Mouse (Mus musculus): ENCODE measurements at regions not wholly inside any gene's neighbourhood (a gene's known extent, or its start where the extent isn't known, plus 50 kb on each side); places are given as distances from the start of the nearest gene placed in this dataset.

GRCm38 (mm10) chr2:114968651-114969050 is 313.9 kb upstream of the Dph6 start:
- DNase-seq (ENCODE audit: low read depth, low spot score), result no peak

DNA sequence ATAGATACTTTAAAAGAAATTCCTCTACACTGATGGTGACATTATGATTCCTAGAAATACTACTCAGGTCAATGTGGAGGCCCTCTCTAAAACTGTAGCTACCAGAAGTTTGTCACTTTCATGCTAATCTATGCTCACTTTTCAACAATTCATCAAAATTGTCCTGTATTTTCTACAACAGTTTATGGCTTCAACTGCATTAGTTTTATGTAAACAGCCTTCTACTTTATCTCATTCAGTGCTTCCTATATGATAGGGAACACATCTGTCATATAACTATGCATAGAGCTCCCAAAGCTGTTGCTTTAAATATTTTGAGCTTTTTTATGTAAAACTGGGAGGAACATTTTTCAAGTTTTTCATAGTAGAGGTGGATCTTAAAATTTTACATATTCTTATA is 338.7 kb upstream of the Dph6 start:
- no peak for DNase-seq (ENCODE audit: low read depth, low spot score)

- DNase-seq (ENCODE audit: low read depth, low spot score), result no peak
Observed at GRCm38 (mm10) chr2:114993882-114994281, 339.1 kb upstream of the Dph6 start.

- DNase-seq (ENCODE audit: low read depth, low spot score), result no peak
Observed at GRCm38 (mm10) chr2:114994691-114995347, 340.1 kb upstream of the Dph6 start.

GRCm38 (mm10) chr2:115013916-115014315 is 359.2 kb upstream of the Dph6 start:
- no peak for DNase-seq (ENCODE audit: low read depth, low spot score)

DNA sequence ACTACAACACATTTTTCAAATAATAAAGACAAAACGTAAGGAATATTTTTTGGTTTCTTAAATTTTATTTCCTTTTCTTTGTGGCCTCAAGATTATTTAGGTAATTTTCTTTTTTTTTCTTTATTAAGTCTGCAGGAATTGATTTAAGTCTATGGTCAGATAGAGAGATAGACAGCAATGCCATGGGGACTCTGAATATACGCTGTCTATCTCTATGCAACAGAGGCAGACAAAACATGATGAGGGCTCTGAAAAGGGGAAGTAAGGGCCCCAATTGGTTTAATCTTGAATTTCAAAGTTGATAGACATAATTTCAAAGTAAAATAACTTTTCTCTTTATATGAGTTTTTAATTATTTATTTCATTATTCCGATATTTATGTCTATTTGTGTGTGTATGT is 372.0 kb upstream of the Dph6 start:
- DNase-seq (ENCODE audit: low read depth, low spot score), result no peak

GRCm38 (mm10) chr2:115031134-115031533 is 376.4 kb upstream of the Dph6 start:
- DNase-seq (ENCODE audit: low read depth, low spot score), result no peak

- DNase-seq (ENCODE audit: low read depth, low spot score), result no peak
Observed at GRCm38 (mm10) chr2:115036205-115036604, 381.4 kb upstream of the Dph6 start.

DNA sequence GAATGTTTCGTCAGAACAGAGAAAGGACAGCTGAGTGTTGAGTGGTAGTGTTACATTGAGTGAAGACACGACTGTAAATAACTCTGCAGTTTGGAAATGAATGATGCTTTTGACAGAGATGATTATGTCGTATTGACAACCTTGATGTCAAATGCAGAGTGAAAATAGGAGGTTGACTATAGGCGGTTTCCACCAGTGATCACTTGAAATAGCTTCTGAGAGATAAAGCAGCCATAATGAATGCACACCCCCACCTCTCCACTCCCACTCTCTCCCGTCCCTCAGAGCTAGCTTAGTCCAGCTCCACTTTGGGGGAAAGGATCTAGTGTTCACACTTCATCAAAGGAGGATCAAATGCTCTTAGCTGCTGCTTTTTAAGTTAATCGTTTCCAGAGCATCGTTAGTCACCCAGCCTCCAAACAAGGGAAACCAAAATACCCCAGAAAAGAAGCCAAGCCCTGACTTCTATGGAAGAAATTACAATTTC is 387.6 kb upstream of the Dph6 start:
- no peak for DNase-seq (ENCODE audit: low read depth, low spot score)

DNA sequence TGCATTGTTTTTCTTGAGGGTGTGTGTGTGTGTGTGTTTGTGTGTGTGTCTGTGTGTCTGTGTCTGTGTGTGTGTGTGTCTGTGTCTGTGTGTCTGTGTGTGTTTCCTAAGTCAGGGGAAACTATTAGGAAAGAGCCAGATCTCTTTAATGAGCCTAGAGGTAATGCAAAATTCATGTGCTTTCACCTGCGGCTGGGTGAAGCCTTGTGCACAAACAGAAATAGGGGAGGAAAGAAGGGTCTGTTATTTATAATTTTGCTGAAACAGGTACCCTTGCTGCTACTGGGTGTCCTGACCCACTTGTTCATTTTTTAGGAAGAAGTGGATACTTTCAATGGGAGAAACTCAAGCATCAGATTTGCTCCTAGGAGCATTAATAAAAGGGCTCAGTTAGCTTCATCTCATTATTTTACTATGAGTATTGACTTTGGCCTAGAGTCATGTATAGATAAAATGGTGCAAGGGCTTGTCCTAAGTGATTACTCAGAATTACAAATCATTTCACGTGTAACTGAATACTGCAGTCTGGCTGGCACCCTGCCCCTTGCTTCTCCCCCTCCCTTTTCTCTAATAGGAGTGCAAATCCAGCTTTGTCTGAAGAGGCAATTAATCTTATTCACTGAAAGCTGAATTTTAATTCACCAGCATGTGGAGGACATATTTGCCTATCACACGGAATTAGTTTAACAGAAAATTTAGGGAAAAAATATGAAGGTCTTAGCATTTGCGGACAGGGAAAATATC is 401.7 kb upstream of the Dph6 start:
- DNase-seq (ENCODE audit: low read depth, low spot score), result no peak

DNA sequence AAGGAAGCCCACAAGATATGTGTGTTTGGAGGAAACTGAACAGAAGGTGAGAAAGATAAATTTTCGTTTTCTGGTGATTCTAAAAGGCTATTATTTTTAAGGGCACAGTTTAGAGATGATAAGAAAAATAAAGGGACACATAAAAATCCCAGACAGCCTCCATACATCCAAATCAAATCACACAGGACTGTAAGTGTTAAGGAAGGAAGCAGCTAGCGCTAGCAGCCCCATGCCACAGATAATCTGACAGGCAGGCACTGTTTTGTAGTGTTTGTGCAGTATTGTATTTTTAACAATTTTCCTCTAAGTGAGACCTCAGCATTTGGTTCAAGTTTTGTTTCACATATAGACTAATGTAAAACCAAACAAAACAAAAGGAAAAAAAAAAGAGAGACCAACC is 402.4 kb upstream of the Dph6 start:
- DNase-seq (ENCODE audit: low read depth, low spot score), result no peak

- DNase-seq (ENCODE audit: low read depth, low spot score), result no peak
Observed at GRCm38 (mm10) chr2:115067489-115068163, 412.9 kb upstream of the Dph6 start.

- no peak for DNase-seq (ENCODE audit: low read depth, low spot score)
Observed at GRCm38 (mm10) chr2:115069704-115070103, 414.9 kb upstream of the Dph6 start.

GRCm38 (mm10) chr2:115070123-115070522 is 415.4 kb upstream of the Dph6 start:
- DNase-seq (ENCODE audit: low read depth, low spot score), result no peak

DNA sequence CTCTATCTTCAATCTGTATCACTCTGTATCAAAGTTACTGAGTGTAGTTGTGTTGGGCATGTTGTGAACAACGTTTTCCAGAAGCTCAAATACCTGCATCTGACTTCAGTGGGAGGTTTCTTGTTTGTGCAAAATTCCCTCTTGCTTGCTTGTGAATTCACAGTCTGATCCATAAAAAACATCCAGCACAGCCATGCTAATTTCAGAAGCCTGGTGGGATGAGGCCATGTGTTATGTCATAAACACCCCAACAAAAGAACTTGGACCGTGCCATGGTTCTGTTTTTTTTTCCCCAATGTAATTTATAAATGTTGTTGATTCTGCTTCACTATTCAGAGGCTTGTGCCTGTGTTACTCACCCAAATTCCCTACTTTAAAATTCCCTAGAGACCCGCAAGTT is 415.9 kb upstream of the Dph6 start:
- DNase-seq (ENCODE audit: low read depth, low spot score), result no peak

- no peak for DNase-seq (ENCODE audit: low read depth, low spot score)
Observed at GRCm38 (mm10) chr2:115081563-115082291, 427.0 kb upstream of the Dph6 start.

DNA sequence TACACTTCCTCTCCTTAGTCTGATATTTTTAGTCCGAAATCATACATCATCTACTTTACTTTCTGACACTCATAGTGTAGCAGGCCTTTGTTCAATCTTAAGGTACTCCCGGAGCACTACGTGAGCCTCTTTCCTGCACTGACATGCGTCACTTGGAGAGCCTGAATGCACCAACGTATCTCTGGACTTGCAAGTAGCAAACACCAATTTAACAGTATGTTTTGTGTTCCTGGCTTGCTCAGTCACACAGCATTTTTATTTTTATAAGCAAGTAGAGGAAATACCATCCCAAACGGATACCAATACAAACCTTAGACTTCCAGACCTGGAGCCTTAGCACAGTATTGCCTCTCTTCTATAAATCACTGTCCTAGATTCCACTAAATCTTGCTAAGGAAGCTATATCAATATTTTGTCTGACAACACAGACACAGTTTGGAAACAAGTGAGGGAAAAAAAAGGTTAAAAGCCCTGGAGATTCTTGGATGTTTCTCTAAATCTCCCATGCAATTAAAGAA is 427.6 kb upstream of the Dph6 start:
- no peak for DNase-seq (ENCODE audit: low read depth, low spot score)

DNA sequence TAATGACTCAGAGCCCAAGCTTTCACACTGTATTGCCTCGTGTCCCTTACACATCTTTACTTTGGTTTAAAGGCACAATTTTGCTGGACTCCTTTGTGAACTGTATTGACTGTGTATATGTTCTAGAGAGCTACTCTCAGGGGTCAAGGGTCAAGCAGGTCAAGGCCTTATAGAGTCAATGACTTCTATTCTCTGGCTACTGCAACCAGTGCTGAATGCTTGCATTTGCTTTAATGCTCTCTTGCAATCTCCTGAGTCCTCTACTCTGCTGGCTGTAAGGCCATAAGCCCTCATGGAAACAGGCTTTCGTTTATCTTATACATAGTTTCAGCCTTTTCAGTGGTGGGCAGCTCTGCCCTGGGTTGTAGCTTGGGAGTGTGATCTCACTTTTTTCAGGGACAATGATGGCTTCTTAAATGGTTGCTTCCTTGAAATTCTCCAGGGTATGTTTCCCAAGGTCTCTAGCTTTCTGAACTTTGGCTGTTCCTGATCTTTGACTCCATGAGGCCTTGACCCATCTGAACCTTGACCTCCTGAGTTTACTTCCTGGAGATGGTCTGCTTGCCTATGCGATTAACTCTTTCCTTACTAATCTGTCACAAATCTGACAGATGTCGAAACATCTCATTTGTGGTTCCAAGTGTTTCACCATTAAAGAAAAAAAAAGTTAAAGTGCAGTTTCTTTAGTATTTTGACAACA is 433.8 kb upstream of the Dph6 start:
- no peak for DNase-seq (ENCODE audit: low read depth, low spot score)

DNA sequence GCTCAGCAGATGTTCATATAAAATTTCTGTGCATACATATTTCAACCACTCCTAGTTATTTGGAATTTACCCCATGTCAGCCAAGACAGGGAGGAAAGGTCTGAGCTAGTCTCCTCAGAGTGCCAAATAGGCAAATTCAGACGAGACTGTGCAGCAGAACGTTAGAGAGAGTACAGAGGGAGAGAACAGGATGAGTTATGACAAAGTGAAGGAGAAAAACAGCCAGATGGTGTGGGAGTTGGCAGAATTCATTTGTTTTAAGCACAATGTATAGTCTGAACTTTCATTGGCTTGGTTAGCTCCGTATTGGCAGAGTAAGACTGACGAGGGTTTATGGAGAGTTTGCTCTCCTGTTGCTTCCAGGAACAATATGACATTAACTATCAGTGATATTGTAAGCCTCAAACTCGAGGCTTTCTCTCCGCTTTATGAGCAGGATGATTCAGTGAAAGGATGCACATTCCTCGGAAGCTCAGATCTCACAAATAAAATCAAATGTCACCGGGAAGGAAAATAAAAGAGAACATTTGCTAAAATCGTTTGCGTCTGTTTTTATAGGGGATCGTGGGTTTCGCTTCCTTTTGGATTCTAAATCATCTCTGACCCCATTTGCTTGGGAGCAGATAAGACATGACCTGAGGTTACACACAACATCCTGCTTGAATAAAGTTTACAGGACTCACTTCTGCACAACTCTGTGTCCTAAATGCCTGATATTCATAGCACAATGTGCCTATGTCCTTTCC is 435.8 kb upstream of the Dph6 start:
- DNase-seq (ENCODE audit: low read depth, low spot score), result no peak

- no peak for DNase-seq (ENCODE audit: low read depth, low spot score)
Observed at GRCm38 (mm10) chr2:115095351-115095750, 440.6 kb upstream of the Dph6 start.

All from c-Kit-negative CD71-positive TER-119-positive erythroid progenitor cells, embryonic 14.5 days (primary cell).